ENCODE assay signal across 23 mouse cellular contexts in genomic region chr12:73327381-73327780, GRCm38 (mm10). TPM values are rescaled to one million over a fixed set of nuclear protein-coding genes. Genes with fewer than 3 reads are reported as not detected.
DNase-seq lines count a peak whose midpoint lies in the region; ATAC-seq lines count a peak whose summit lies in the region.
"Had no signal": no experiment of that assay in that cellular context is flagged by ENCODE, and none has a peak within 500 bp of the region (broad histone marks: within the 10 kb centered on the region; RNA-seq: fewer than 3 reads in every experiment).

No protein-coding gene starts in this region.

- H3K27me3 ChIP-seq in embryonic facial prominence, embryonic 13.5 days, result peaks cover 5% of the 10 kb centered on the region; the same call in 1 of the 2 replicates
- H3K27me3 ChIP-seq in limb, embryonic 13.5 days, result peaks cover 11% of the 10 kb centered on the region
- H3K27me3 ChIP-seq in forebrain, embryonic 10.5 days (ENCODE audit: poor library complexity, severe bottlenecking), result no peaks in the 10 kb centered on the region
- H3K27me3 ChIP-seq: embryonic facial prominence, embryonic 12.5 days; hindbrain, embryonic 12.5 days had no signal

- no peak overlapping the region for H3K4me2 ChIP-seq in embryonic facial prominence, embryonic 13.5 days
- no peak overlapping the region for H3K4me2 ChIP-seq in limb, embryonic 13.5 days (replicated peaks)
- H3K4me2 ChIP-seq: embryonic facial prominence, embryonic 12.5 days; hindbrain, embryonic 12.5 days had no signal

- no peaks in the 10 kb centered on the region for H3K36me3 ChIP-seq in embryonic facial prominence, embryonic 13.5 days
- peaks cover 3% of the 10 kb centered on the region; the same call in 1 of the 2 replicates for H3K36me3 ChIP-seq in limb, embryonic 13.5 days
- no peaks in the 10 kb centered on the region for H3K36me3 ChIP-seq in forebrain, embryonic 10.5 days (replicated peaks)
- H3K36me3 ChIP-seq: embryonic facial prominence, embryonic 12.5 days; heart, embryonic 10.5 days; hindbrain, embryonic 12.5 days had no signal

- peaks cover 37% of the 10 kb centered on the region for H3K4me1 ChIP-seq in embryonic facial prominence, embryonic 13.5 days
- peaks cover 48% of the 10 kb centered on the region for H3K4me1 ChIP-seq in limb, embryonic 13.5 days
- peaks cover 22% of the 10 kb centered on the region for H3K4me1 ChIP-seq in forebrain, embryonic 10.5 days

- 14% methylated on average over 3 of the region's 3 CpGs for WGBS in embryonic facial prominence, embryonic 13.5 days
- WGBS in limb, embryonic 13.5 days, result 15% methylated on average over 3 of the region's 3 CpGs
- WGBS in forebrain, embryonic 10.5 days, result 72% methylated on average over 3 of the region's 3 CpGs

- no peak overlapping the region for H3K9ac ChIP-seq in embryonic facial prominence, embryonic 13.5 days
- H3K9ac ChIP-seq in limb, embryonic 13.5 days, result no peak overlapping the region
- H3K9ac ChIP-seq: embryonic facial prominence, embryonic 12.5 days; hindbrain, embryonic 12.5 days had no signal

- H3K4me3 ChIP-seq in embryonic facial prominence, embryonic 13.5 days, result no peak overlapping the region
- no peak overlapping the region for H3K4me3 ChIP-seq in limb, embryonic 13.5 days
- H3K4me3 ChIP-seq in forebrain, embryonic 10.5 days, result no peak overlapping the region
- H3K4me3 ChIP-seq: embryonic facial prominence, embryonic 12.5 days; gastrocnemius, adult 2 months; heart, embryonic 10.5 days; hindbrain, embryonic 12.5 days had no signal

- peak; percentile 10 for DNase-seq in CD4-positive helper T cell, adult 2 months (ENCODE audit: low read depth, low spot score)
- DNase-seq in kidney, postnatal 4 days, result no peak
- DNase-seq in forebrain, embryonic 10.5 days (ENCODE audit: extremely low spot score, low spot score), result no peak
- no peak for DNase-seq in left cerebral cortex, adult 18-20 months (ENCODE audit: low spot score in 2 of 2)
- DNase-seq: adrenal gland, adult 8-10 months; adrenal gland, postnatal 36 days; B cell, adult 2 months; cerebellum, adult 2 months; cerebellum, postnatal 10 days; gastrocnemius, adult 2 months; gastrocnemius, postnatal 25 days; heart, postnatal 10 days; heart, postnatal 4 days had no signal

- peak; percentile 34 for ATAC-seq in CD4-positive, CD25-positive, alpha-beta regulatory T cell, adult 4 months
- ATAC-seq in embryonic facial prominence, embryonic 13.5 days (ENCODE audit: insufficient number of reproducible peaks, insufficient read depth, low FRiP score, low TSS enrichment, low read depth), result no peak
- no peak for ATAC-seq in limb, embryonic 13.5 days (ENCODE audit: low FRiP score, low read depth)
- ATAC-seq: forebrain, embryonic 14.5 days; hindbrain, embryonic 16.5 days; intestine, embryonic 16.5 days had no signal

- H3K9me3 ChIP-seq in embryonic facial prominence, embryonic 13.5 days, result no peaks in the 10 kb centered on the region
- no peaks in the 10 kb centered on the region for H3K9me3 ChIP-seq in limb, embryonic 13.5 days
- no peaks in the 10 kb centered on the region for H3K9me3 ChIP-seq in forebrain, embryonic 10.5 days
- H3K9me3 ChIP-seq: embryonic facial prominence, embryonic 12.5 days; G1E; heart, embryonic 10.5 days; hindbrain, embryonic 12.5 days had no signal

- H3K27ac ChIP-seq in embryonic facial prominence, embryonic 13.5 days, result peak overlapping the region; percentile 35
- 0 out of 2 replicates have a peak overlapping the region, but pooled peaks have one; percentile 10 for H3K27ac ChIP-seq in limb, embryonic 13.5 days
- H3K27ac ChIP-seq in forebrain, embryonic 10.5 days, result no peak overlapping the region
- H3K27ac ChIP-seq: heart, embryonic 10.5 days; hindbrain, embryonic 12.5 days had no signal

RNA-seq across cellular contexts. Expression of gene Slc38a6, which starts 40.8 kb away (rescaled TPM):
- 1 to 10 TPM; 6.8 to 7.5 TPM for polyA plus RNA-seq in CD4-positive, CD25-positive, alpha-beta regulatory T cell, adult 4 months (2017; shearing (Covaris generic))
- polyA plus RNA-seq in embryonic facial prominence, embryonic 13.5 days (2015; fragmentation: Nextera tagmentation; extraction: Ambion mirVana), result 10.9 and 13.7 TPM in 2 replicates
- 11.0 and 14.1 TPM in 2 replicates for polyA plus RNA-seq in limb, embryonic 13.5 days (2015; fragmentation: Nextera tagmentation; extraction: Ambion mirVana)
- 8.9 and 10.5 TPM in 2 replicates for polyA plus RNA-seq in forebrain, embryonic 10.5 days (2016; fragmentation: Nextera tagmentation; extraction: Ambion mirVana)
- 10 to 100 TPM in 1 of 2 experiments, 1 to 10 TPM in 1; 8.8 to 13.9 TPM for total RNA-seq in left cerebral cortex, adult 18-20 months (2021)

RNA-seq across cellular contexts. Expression of gene Trmt5, which starts 40.9 kb away (rescaled TPM):
- 10 to 100 TPM; 15.6 to 17.7 TPM for polyA plus RNA-seq in CD4-positive, CD25-positive, alpha-beta regulatory T cell, adult 4 months (2017; shearing (Covaris generic))
- polyA plus RNA-seq in embryonic facial prominence, embryonic 13.5 days (2015; fragmentation: Nextera tagmentation; extraction: Ambion mirVana), result 17.3 and 18.9 TPM in 2 replicates
- 17.2 and 20.1 TPM in 2 replicates for polyA plus RNA-seq in limb, embryonic 13.5 days (2015; fragmentation: Nextera tagmentation; extraction: Ambion mirVana)
- polyA plus RNA-seq in forebrain, embryonic 10.5 days (2016; fragmentation: Nextera tagmentation; extraction: Ambion mirVana), result 22.2 and 25.0 TPM in 2 replicates
- 10 to 100 TPM; 13.1 to 16.8 TPM for total RNA-seq in left cerebral cortex, adult 18-20 months (2021)
